Mouse (Mus musculus) frontal cortex, postnatal 10 days (tissue): ENCODE results near the gene Gm4952.
A peak's percentile ranks its signal among the peaks of the same experiment; 100 is the strongest.

ENCODE experiments used
- DNase-seq, 2 experiments: peaks; one replicate each; pipeline ENCODE4 v3.0.0; 2022; ENCODE audit warnings: low spot score in 2 of 2, mixed read lengths in 1 of 2

The Gm4952 gene

GRCm38 (mm10) chr19:12599674-12600073, at the start of gene Gm4952:
TSS of gene Gm4952 (plus strand) at chr19:12599974.
- DNase-seq, result no peak

DNA sequence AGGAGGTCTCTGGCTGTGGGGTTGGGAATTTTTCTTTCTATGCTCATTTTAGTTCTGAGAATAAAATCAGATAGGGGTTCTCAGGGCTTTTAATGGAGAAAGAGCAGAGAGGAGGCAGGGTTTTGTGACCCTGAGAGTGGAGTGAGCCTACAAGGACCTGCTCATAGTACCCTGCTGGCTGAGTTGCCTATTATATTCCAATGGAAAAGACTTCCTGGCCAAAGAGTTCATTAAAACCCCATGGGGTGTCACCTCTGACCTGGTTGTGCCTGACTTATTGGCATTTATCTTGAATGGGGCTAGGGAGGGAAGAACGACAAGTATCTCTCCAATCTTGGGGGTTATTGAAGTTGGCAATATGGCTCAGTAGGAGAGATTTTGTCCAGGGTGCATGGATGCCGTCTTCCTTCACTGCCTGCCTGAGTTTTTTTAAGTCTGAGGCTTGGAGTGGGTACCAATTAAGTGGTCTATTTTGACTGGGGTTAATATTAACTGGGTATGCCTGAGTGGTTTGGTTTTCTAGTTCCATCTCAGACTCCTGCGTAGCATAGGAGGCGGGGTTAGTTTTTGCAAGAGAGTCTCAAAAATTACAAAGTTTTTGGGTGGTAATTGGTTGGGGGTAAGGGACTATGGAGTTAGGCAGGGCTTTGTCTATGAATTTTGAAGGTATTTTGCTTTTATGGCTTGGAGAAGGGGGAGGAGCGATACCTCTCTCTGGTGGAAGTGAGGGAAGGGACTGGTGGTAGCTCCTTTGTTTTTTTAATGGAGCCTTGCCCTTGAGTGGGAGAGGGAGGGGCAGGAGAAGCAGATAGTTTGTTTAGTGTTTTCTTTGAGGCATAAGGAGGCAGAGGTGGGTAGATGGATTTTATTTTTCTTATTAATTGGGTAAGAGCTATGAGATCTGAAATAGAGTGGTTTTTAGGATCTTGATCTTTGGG, 49.5 kb upstream of the Gm4952 start:
- no peak for DNase-seq

DNA sequence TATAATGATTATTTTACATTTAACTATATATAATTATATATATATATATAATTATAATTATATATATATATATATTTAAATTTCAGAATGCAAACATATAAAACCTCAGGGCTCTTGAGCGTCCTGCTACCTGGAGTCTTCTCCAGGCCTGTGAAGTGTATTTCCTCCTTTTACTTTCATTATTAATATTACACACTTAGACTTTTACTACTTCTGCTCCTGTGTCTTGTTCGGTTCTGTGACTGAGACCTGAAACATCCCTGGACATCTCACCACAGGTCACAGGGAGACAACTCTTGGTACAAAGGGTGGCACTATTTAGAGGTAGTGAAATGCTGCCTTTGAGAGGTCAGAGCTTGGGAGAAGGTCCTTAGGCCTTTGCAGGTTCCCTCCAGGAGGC, 43.5 kb upstream of the Gm4952 start:
- DNase-seq, result no peak

GRCm38 (mm10) chr19:12558219-12558618, 41.6 kb upstream of the Gm4952 start:
- DNase-seq, result no peak

GRCm38 (mm10) chr19:12564197-12564596, 35.6 kb upstream of the Gm4952 start:
- DNase-seq, result no peak

DNA sequence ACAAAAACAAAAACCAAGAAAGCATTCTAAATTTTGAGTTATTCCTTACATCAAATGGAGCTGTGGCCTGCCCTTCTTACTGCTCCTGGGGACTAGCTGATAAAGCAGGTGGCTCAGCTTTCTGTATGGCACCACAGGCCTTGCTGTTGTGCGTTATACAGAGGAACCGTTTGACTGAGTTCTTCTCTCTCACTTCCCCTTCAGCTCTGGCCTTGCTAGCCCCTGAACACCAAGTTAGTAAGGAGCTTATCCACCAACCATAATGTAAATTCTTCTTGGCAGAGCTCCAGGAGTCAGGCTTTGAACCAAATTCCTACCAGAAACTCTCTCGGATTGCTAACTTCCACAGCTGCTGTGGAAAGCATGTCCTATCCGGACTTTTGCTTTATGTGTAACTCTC, 32.8 kb upstream of the Gm4952 start:
- no peak for DNase-seq

GRCm38 (mm10) chr19:12570866-12571265, 28.9 kb upstream of the Gm4952 start:
- DNase-seq, result no peak

DNA sequence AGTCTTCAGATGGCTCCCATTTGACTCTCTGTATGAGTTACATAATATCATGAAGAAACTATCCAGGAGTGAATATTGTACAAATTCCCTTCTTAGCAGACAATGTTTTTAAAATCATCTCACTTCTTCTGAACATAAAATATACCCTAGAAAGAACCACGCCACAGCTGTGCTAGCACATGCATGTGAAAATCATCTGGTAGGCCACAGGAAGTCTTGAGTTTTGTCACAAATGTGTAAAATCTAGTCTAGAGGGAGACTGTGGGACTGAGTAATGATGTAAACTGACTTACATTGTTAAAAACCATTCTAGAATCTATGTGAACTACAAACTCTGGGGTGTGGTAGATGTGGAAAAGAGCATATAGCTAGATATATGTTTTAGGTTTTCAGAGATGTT, 28.1 kb upstream of the Gm4952 start:
- DNase-seq, result no peak

- no peak for DNase-seq
These were observed 27.0 kb upstream of the Gm4952 start for GRCm38 (mm10) chr19:12572614-12573265.

GRCm38 (mm10) chr19:12573266-12574011, 26.3 kb upstream of the Gm4952 start:
- DNase-seq, result peak; percentile 71 to 76

- DNase-seq, result no peak
These were observed 25.8 kb upstream of the Gm4952 start for GRCm38 (mm10) chr19:12574012-12574407.

GRCm38 (mm10) chr19:12575107-12575506, 24.7 kb upstream of the Gm4952 start:
- DNase-seq, result no peak

DNA sequence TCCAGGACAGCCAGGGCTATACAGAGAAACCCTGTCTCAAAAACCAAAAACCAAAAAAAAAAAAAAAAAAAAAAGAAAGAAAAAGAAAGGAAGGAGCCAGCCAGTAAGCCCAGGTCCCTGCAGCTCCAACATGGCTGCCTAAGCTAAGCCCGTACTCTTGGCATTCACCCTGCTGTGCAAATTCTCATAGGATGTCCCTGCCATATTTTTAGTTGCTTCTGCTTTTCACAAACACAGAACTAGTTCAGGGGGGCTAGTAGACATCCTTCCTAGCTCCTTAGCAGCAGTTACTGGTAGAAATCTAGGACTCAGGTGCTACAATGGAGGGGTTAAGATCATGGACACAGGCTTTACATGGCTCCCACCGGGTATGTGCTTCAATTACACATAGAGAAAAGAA, 24.3 kb upstream of the Gm4952 start:
- no peak for DNase-seq

GRCm38 (mm10) chr19:12576639-12577038, 23.1 kb upstream of the Gm4952 start:
- no peak for DNase-seq

GRCm38 (mm10) chr19:12585310-12585709, 14.5 kb upstream of the Gm4952 start:
- DNase-seq, result no peak

- peak; percentile 31 to 61 for DNase-seq
These were observed 7.9 kb upstream of the Gm4952 start for GRCm38 (mm10) chr19:12591908-12592307.

GRCm38 (mm10) chr19:12595135-12595529, 4.6 kb upstream of the Gm4952 start:
- DNase-seq, result no peak

GRCm38 (mm10) chr19:12595530-12596289, 4.1 kb upstream of the Gm4952 start:
- peak; percentile 38 to 43 for DNase-seq

DNA sequence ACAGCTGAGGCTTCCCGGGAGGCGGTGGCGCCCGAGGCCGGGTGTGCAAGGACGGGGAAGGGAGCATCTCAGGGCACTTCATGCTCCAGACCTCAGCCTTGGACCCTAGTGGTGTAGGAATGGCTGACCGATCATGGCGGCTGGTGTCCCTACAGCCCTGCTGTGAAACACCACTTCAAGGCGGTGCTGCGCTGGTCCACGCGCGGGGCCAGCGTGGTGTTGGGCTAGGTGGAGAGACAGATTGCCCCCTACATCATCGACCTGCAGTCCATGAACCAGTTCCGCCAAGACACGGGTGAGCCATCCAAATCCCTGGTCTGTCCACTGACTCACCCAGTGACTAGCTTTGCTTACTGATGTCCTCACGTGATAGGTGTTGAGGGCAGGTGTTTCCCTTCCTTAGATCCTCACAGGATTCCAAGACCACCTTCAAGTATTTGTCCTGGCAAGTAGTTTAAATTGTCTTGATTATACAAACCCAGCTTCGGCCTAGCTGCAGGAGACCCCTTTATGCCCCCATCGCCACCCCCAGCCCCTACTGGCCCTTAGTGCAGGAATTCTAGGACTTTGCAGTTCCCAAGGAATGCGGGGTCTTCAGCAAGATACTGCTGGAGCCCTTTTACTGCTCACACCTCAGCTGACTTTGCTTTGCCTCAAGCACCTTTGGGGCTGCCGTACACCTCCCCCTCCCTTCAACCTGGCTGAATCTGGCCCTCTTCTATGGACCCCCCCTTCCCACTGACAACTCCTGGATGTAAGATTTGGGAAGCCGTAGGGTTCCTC, 3.3 kb upstream of the Gm4952 start:
- DNase-seq, result peak in 1 of 2 experiments; percentile 37

GRCm38 (mm10) chr19:12597073-12597405, 2.7 kb upstream of the Gm4952 start:
- DNase-seq, result no peak

GRCm38 (mm10) chr19:12598674-12599073, 1.1 kb upstream of the Gm4952 start:
- DNase-seq, result no peak
